ENCODE assay signal across 10 mouse cellular contexts in the genomic region with DNA sequence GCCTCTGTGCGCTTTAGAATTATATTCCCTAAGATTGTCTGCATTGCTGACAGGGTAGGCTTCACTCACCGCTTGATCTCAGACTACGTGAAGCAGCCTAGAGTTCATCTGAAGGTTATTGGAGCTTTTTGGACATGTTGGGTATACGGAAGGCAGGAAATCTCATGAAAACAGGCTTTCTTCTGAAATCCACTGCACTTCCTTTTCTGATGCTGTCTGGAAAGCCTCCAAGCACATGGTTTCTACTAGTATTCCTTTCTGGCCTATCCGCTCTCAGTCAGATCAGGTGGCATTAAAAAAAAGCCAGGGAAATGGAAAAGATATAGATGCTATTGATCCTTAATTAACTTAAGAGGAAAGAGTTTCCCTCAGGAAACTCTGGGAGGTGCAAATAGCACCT.
DNase-seq lines count a peak whose midpoint lies in the region; ATAC-seq and TF ChIP-seq lines count a peak whose summit lies in the region.
"Had no signal": no experiment of that assay in that cellular context is flagged by ENCODE, and none has a peak within 500 bp of the region (broad histone marks: within the 10 kb centered on the region; RNA-seq: fewer than 3 reads in every experiment).

No protein-coding gene starts in this region.

- H3K27ac ChIP-seq in heart, embryonic 16.5 days (ENCODE audit: low read length), result peak overlapping the region; percentile 58; the same call in 1 of the 2 replicates
- no peak overlapping the region for H3K27ac ChIP-seq in heart, adult 2 months
- H3K27ac ChIP-seq in bone marrow macrophage, adult 2 months (ENCODE audit: insufficient read depth, low read depth, low read length), result peak overlapping the region; percentile 69
- no peak overlapping the region for H3K27ac ChIP-seq in hindbrain, embryonic 15.5 days (replicated peaks)
- H3K27ac ChIP-seq in midbrain, embryonic 13.5 days, result no peak overlapping the region

- H3K4me2 ChIP-seq in heart, embryonic 16.5 days (ENCODE audit: low read depth, low read length), result peak overlapping the region; percentile 81
- H3K4me2 ChIP-seq in hindbrain, embryonic 15.5 days, result peak overlapping the region; percentile 89
- H3K4me2 ChIP-seq in midbrain, embryonic 13.5 days (replicated peaks), result peak overlapping the region; percentile 87

- no peaks in the 10 kb centered on the region for H3K27me3 ChIP-seq in heart, embryonic 16.5 days (ENCODE audit: control insufficient read depth, insufficient read depth, low read length)
- H3K27me3 ChIP-seq in heart, adult 2 months (ENCODE audit: control insufficient read depth, insufficient read depth, low read length), result no peaks in the 10 kb centered on the region
- no peaks in the 10 kb centered on the region for H3K27me3 ChIP-seq in hindbrain, embryonic 15.5 days
- no peaks in the 10 kb centered on the region for H3K27me3 ChIP-seq in midbrain, embryonic 13.5 days

- TF ChIP-seq EP300 in heart, adult 2 months (IDR thresholded peaks at IDR 0.05; ENCODE audit: insufficient read depth, low read depth, low read length), result no peak

- peaks cover 5% of the 10 kb centered on the region for H3K4me1 ChIP-seq in heart, embryonic 16.5 days (ENCODE audit: control insufficient read depth, insufficient read depth, low read length)
- H3K4me1 ChIP-seq in heart, adult 2 months (ENCODE audit: control insufficient read depth, insufficient read depth, low read length), result no peaks in the 10 kb centered on the region; the same call in 1 of the 2 replicates
- peaks cover 17% of the 10 kb centered on the region for H3K4me1 ChIP-seq in bone marrow macrophage, adult 2 months (ENCODE audit: control insufficient read depth, insufficient read depth, low read length)
- peaks cover 10% of the 10 kb centered on the region; the same call in 1 of the 2 replicates for H3K4me1 ChIP-seq in hindbrain, embryonic 15.5 days (replicated peaks)
- H3K4me1 ChIP-seq in midbrain, embryonic 13.5 days (replicated peaks), result peaks cover 26% of the 10 kb centered on the region

- no peak overlapping the region for H3K4me3 ChIP-seq in heart, embryonic 16.5 days (ENCODE audit: low read length)
- no peak overlapping the region for H3K4me3 ChIP-seq in heart, adult 2 months
- peak overlapping the region; percentile 22 for H3K4me3 ChIP-seq in bone marrow macrophage, adult 2 months (ENCODE audit: insufficient read depth, low read length)
- H3K4me3 ChIP-seq in hindbrain, embryonic 15.5 days, result no peak overlapping the region
- H3K4me3 ChIP-seq in midbrain, embryonic 13.5 days (replicated peaks), result no peak overlapping the region

- ATAC-seq in heart, embryonic 16.5 days (replicated peaks; ENCODE audit: extremely low read depth, insufficient read depth, low FRiP score), result no peak
- no peak for ATAC-seq in hindbrain, embryonic 15.5 days (ENCODE audit: low FRiP score, low read depth)
- no peak for ATAC-seq in midbrain, embryonic 13.5 days

- no peak overlapping the region for H3K9ac ChIP-seq in heart, embryonic 16.5 days (ENCODE audit: low read length)
- H3K9ac ChIP-seq in heart, adult 2 months (ENCODE audit: low read depth, low read length), result no peak overlapping the region
- H3K9ac ChIP-seq in hindbrain, embryonic 15.5 days, result no peak overlapping the region
- no peak overlapping the region for H3K9ac ChIP-seq in midbrain, embryonic 13.5 days (replicated peaks)

- H3K36me3 ChIP-seq in heart, embryonic 16.5 days (ENCODE audit: control insufficient read depth, insufficient read depth), result no peaks in the 10 kb centered on the region
- H3K36me3 ChIP-seq in heart, adult 2 months (ENCODE audit: control insufficient read depth, insufficient read depth, low read length), result no peaks in the 10 kb centered on the region
- no peaks in the 10 kb centered on the region for H3K36me3 ChIP-seq in hindbrain, embryonic 15.5 days
- no peaks in the 10 kb centered on the region for H3K36me3 ChIP-seq in midbrain, embryonic 13.5 days

- H3K79me2 ChIP-seq in heart, adult 2 months (replicated peaks; ENCODE audit: control insufficient read depth, insufficient read depth, low read length), result no peaks in the 10 kb centered on the region

- intact Hi-C loops in heart, adult 2 months (cut with DNase I), result no loop called here

- no peak for TF ChIP-seq CTCF in heart, adult 2 months (IDR thresholded peaks at IDR 0.05)
- no peak for TF ChIP-seq CTCF in bone marrow macrophage, adult 2 months (IDR thresholded peaks at IDR 0.05; ENCODE audit: low read depth, low read length)

- TF ChIP-seq POLR2A in heart, adult 2 months (IDR thresholded peaks at IDR 0.05; ENCODE audit: insufficient read depth, low read depth, low read length), result no peak
- TF ChIP-seq POLR2A in bone marrow macrophage, adult 2 months (IDR thresholded peaks at IDR 0.05; ENCODE audit: borderline replicate concordance, low read depth, low read length), result no peak

- no peaks in the 10 kb centered on the region for H3K9me3 ChIP-seq in heart, embryonic 16.5 days (replicated peaks; ENCODE audit: control insufficient read depth, low read length)
- no peaks in the 10 kb centered on the region for H3K9me3 ChIP-seq in hindbrain, embryonic 15.5 days
- H3K9me3 ChIP-seq in midbrain, embryonic 13.5 days, result no peaks in the 10 kb centered on the region

- DNase-seq in heart, adult 2 months, result no peak
- DNase-seq in adrenal gland, postnatal 4 days (ENCODE audit: low spot score in 2 of 2), result no peak
- no peak for DNase-seq in B cell, adult 2 months
- no peak for DNase-seq in urinary bladder, postnatal 10 days (ENCODE audit: low spot score)
- DNase-seq: cerebellum, adult 11-12 months; spleen, adult 18-20 months had no signal

- WGBS in heart, embryonic 16.5 days, result 59% methylated on average over 5 of the region's 5 CpGs
- 42% methylated on average over 5 of the region's 5 CpGs for WGBS in heart, adult 2 months
- 80% methylated on average over 5 of the region's 5 CpGs for WGBS in hindbrain, embryonic 15.5 days
- 85% methylated on average over 5 of the region's 5 CpGs for WGBS in midbrain, embryonic 13.5 days

Comparison
In these comparisons a context has a peak if more than half of its experiments do, and no peak if none do; other contexts are left out.
1. H3K27ac ChIP-seq: peak in heart, embryonic 16.5 days (single experiment) and bone marrow macrophage, adult 2 months (single experiment); none in heart, adult 2 months (single experiment), hindbrain, embryonic 15.5 days (single experiment) and midbrain, embryonic 13.5 days (single experiment).
2. Peak in every context shown above with its lines, with median percentiles within 50 percentile points of each other: H3K4me2 ChIP-seq.